ENCODE assay signal across 8 mouse cellular contexts in the genomic region with DNA sequence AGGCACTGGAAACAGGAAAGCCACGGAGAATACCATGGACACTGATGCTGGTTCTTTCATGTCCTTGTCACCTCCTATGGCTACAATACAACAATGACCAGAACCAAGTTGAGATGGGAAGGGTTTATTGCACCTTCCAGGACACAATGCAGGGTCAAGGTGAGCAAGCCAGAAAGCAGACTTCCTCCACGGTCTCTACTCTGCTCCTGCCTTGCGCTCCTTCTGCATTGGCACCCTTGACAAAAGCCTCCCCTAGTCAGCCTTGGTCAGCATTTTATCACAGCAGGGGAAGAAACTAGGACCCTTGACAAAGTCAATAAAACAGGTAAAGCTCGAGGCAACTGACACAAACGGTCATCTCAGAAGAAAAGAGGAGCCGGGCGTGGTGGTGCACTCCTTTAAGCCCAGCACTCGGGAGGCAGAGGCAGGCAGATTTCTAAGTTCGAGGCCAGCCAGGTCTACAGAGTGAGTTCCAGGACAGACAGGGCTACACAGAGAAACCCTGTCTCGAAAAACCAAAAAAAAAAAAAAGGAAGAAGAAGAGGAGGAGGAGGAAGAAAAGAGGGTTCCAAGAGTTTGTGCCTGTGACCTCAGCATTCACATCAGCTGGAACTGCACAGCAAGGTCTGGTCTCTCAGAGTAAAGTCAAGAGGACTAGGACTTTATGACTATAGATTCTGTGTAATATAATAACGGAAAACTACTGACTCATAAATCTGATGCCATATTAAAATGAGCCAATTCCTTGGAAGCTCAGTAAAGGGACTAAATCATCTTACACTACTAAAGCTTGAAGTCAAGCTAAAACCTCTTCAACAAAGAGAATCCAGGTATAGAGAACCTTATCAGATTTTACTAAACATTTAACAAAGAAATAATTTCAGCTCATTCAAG. TPM values are rescaled to one million over a fixed set of nuclear protein-coding genes. Genes with fewer than 3 reads are reported as not detected.
A peak's percentile ranks its signal among the peaks of the same experiment; 100 is the strongest.
DNase-seq lines count a peak whose midpoint lies in the region; ATAC-seq and TF ChIP-seq lines count a peak whose summit lies in the region.
"Not testable (repeated sequence)": the region's sequence is repeated elsewhere in the genome, so short reads cannot be mapped to it uniquely, and the experiment has no call there.

No protein-coding gene starts in this region.

- not testable (repeated sequence) for H3K36me3 ChIP-seq in forebrain, embryonic 12.5 days (replicated peaks); heart, embryonic 11.5 days (ENCODE audit: control insufficient read depth, insufficient read depth, low read length); kidney, adult 2 months (ENCODE audit: control insufficient read depth, insufficient read depth, low read length)

- H3K27me3 ChIP-seq in forebrain, embryonic 12.5 days; heart, embryonic 11.5 days (ENCODE audit: control insufficient read depth, insufficient read depth, low read length); kidney, adult 2 months (replicated peaks; ENCODE audit: control insufficient read depth, insufficient read depth, low read length): not testable (repeated sequence)

- not testable (repeated sequence) for TF ChIP-seq CTCF in kidney, adult 2 months (conservative IDR thresholded peaks at IDR 0.05; ENCODE audit: insufficient read depth, insufficient read length, low read depth, low read length)

- H3K9me3 ChIP-seq in forebrain, embryonic 12.5 days: peaks cover 15% of the 10 kb centered on the region
- H3K9me3 ChIP-seq in heart, embryonic 11.5 days (replicated peaks; ENCODE audit: control insufficient read depth, low read length): not testable (repeated sequence)

- not testable (repeated sequence) for H3K4me1 ChIP-seq in forebrain, embryonic 12.5 days; heart, embryonic 11.5 days (ENCODE audit: control insufficient read depth, insufficient read depth, low read length); kidney, adult 2 months (ENCODE audit: control insufficient read depth, insufficient read depth, low read length)

- WGBS in forebrain, embryonic 12.5 days: 86% methylated on average over 11 of the region's 11 CpGs
- 73% methylated on average over 11 of the region's 11 CpGs for WGBS in heart, embryonic 11.5 days (ENCODE audit: insufficient replicate concordance)
- WGBS in kidney, adult 2 months: 82% methylated on average over 11 of the region's 11 CpGs

- TF ChIP-seq POLR2A in kidney, adult 2 months (IDR thresholded peaks at IDR 0.05; ENCODE audit: low read depth, low read length): not testable (repeated sequence)

- ATAC-seq in forebrain, embryonic 12.5 days (ENCODE audit: low FRiP score): peak; percentile 53
- peak; percentile 53 for ATAC-seq in heart, embryonic 11.5 days (replicated peaks; ENCODE audit: insufficient number of reproducible peaks, low FRiP score, low TSS enrichment)

- peak; percentile 62 for DNase-seq in adrenal gland, postnatal 14 days
- DNase-seq in kidney, adult 2 months: peak; percentile 75
- peak; percentile 68 to 69 for DNase-seq in left cerebral cortex, postnatal 36 days (ENCODE audit: low spot score in 2 of 2)
- peak; percentile 79 for DNase-seq in lung, postnatal 4 days
- peak; percentile 42 for DNase-seq in right cerebral cortex, postnatal 14 days
- DNase-seq in urinary bladder, postnatal 14 days (ENCODE audit: low spot score): peak; percentile 81

- H3K4me2 ChIP-seq in forebrain, embryonic 12.5 days; heart, embryonic 11.5 days: not testable (repeated sequence)

- intact Hi-C loops in left cerebral cortex, postnatal 36 days (cut with DNase I): not testable (repeated sequence)

- H3K27ac ChIP-seq in forebrain, embryonic 12.5 days; heart, embryonic 11.5 days (ENCODE audit: low read depth, low read length); kidney, adult 2 months (ENCODE audit: insufficient read depth, low read depth, low read length): not testable (repeated sequence)

- not testable (repeated sequence) for H3K9ac ChIP-seq in forebrain, embryonic 12.5 days; heart, embryonic 11.5 days (ENCODE audit: low read depth, low read length)

- H3K4me3 ChIP-seq in forebrain, embryonic 12.5 days (replicated peaks); heart, embryonic 11.5 days (ENCODE audit: low read depth, low read length); kidney, adult 2 months (ENCODE audit: insufficient read depth, low read depth, low read length): not testable (repeated sequence)

RNA-seq across cellular contexts. Expression of a gene that starts 19.6 kb away (rescaled TPM):
- total RNA-seq in adrenal gland, postnatal 14 days (2021): 39.4 and 60.7 TPM in 2 replicates
- 16.8 and 17.8 TPM in 2 replicates for polyA plus RNA-seq in forebrain, embryonic 12.5 days (2016; fragmentation: Nextera tagmentation; extraction: Ambion mirVana)
- polyA plus RNA-seq in heart, embryonic 11.5 days (2014; fragmentation: Nextera tagmentation; extraction: Ambion mirVana): 7.6 and 8.6 TPM in 2 replicates
- polyA plus RNA-seq in kidney, adult 2 months (2012; rRNA removed): 17.3 and 19.4 TPM in 2 replicates
- total RNA-seq in left cerebral cortex, postnatal 36 days (2021): 10 to 100 TPM; 43.7 to 73.1 TPM

RNA-seq across cellular contexts. Expression of a gene that starts 28.5 kb away (rescaled TPM):
- 57.0 and 61.1 TPM in 2 replicates for total RNA-seq in adrenal gland, postnatal 14 days (2021)
- polyA plus RNA-seq in forebrain, embryonic 12.5 days (2016; fragmentation: Nextera tagmentation; extraction: Ambion mirVana): 58.1 TPM in 2 replicates
- polyA plus RNA-seq in heart, embryonic 11.5 days (2014; fragmentation: Nextera tagmentation; extraction: Ambion mirVana): 43.2 and 44.9 TPM in 2 replicates
- polyA plus RNA-seq in kidney, adult 2 months (2012; rRNA removed): 32.0 and 32.8 TPM in 2 replicates
- 10 to 100 TPM; 57.4 to 72.3 TPM for total RNA-seq in left cerebral cortex, postnatal 36 days (2021)
